Mouse (Mus musculus): ENCODE measurements around the gene Gm20481.

DNA sequence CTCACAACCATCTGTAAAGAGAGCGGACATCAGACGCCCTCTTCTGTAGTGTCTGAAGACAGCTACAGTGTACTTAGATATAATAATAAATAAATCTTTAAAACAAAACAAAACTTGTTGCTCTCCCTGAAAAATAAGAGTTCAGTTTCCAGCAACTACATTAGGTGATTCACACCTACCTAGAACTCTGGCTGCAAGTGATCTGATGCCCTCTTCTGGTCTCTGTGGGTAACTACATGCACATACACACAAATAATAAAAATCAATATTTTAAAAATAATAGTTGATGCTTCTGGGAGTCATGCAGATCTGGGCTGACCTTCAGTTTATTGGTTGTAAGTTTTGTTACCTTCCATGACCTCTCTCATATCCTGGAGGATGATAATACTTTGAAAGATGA, 14.5 kb downstream of the Gm20481 start:
- TF ChIP-seq CTCF (IDR thresholded peaks at IDR 0.05; ENCODE audit: low read depth, low read length) (no peak), POLR2A (IDR thresholded peaks at IDR 0.05; ENCODE audit: insufficient read depth, low read length) (no peak), EP300 (IDR thresholded peaks at IDR 0.05; ENCODE audit: insufficient read depth, low read depth, low read length) (no peak)

Data from ES-Bruce4 (cell line).